Mouse (Mus musculus): ENCODE data around the gene Mindy4.

Mindy4 gene

DNA sequence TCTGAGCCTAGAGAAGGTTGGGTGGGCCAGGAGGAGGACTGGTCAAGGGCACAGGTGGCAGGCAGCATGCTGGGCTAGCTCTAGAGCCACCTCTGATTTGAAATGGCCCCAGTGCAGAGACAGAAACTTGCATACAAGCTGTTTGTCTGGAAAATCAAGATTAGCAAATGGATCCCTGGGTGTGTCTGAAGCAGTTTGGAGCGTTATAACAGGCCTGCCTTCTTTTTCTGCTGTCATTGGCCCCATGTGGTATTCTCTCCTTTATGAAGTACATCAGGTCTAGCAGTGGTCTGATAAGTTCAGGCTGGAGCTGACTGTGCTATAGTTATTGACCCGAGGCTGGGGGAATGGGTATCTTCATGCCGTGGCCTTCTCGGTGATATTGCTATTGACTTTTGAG is 110.7 kb downstream of the Mindy4 start:
- DNase-seq, result no peak

DNA sequence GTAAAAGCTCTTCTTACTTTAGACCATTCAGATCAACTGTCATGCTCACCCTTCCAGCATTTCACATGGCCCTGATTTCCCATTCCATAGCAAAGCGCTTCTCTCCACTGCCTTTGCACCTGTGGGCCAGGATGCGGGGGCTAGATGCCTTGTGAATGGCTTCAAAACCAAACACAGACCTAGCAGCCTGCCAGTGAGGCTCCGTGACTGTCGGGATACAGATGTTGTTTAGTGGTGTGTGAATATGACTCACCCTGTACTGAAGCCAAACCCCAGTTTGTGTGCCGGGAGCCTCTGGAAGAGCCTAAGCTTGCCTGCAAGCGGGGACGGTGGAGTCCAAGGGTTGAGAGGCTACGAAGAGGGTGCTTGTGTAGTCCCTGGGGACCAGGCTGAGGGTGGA is 111.4 kb downstream of the Mindy4 start:
- no peak for DNase-seq

DNA sequence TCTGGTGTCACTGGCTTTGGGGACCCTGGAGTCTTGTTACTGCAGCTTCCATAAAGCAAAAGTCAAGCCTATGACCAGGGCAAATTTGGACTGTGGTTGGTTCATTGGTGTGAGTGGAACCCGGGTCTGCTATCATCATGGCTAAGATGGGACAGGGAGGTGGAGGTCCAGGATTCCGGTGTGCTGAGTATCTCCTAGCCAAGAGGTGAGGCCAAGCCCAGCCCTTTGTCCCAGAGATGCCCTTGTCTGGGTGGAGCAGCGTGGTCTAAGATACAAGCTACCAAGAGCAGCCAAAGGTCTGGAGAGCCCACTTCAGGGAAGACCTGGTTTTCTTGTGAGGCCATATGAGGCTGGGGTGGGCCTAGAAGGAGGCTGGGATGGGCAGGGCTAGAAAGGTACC is 115.4 kb downstream of the Mindy4 start:
- no peak for DNase-seq

DNA sequence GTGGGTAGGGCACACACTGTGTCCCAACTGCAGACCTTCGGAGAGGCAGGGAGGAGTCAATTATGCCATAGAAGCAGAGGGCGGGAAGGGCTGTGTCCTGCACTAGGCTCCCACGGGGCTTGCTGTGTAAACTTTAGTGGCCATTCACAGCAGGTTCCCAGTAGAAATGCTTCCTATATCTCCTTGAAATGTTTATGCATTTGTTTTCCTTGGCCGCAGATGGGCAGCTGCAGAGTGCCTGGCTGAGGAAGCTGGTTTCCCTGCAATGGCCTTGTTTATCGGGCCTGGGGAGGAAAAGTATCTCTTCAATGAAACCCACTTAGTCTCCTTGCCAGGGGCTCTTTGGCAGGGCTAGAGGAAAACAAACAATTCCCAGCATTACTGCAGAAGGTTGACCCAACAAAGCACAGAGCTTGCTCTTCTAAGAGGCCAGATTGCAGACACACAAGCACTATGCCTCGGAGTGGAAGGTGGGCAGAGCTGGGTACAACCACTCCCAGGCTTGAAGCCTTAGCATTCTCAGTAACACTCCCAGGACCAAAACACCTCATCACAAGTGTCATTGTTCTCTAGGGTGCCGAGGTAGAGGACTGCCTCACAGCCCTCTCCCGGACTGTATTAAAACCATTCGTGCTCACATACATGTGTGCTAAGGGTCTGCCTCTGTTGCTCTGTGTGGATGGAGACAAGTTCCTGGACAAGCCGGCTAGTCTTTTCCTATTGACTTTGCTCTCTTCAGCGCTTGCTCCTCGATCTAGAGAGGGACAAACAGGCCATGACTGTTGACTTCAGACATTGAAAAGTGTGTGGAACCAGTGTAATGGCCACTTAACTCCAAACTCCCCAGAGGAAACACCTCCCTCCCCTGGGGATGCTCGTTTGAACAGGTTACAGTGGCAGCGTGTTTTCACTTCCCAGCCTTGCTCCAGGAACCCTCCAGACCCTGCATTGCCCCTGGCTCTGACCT is 116.7 kb downstream of the Mindy4 start:
- no peak for DNase-seq

DNA sequence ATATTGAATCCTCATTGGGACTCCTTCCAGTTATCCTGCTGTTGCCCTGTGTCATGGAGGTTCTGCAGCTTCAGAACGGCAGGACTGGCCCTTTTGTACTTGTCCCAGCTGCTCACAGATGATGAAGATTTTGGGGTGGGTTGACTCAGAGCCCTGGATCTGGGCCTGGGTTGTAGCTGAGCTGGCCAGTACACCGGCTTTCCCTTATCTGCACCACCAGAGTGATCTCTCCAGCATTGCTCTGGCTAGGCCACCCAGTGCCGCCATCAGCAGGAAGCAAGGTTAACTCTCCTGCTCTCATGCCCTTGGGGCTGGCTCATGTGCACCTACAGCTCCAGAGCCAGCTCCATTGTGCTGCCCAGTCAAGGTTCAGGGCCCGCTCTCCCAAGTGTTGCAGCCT is 117.7 kb downstream of the Mindy4 start:
- DNase-seq, result no peak

DNA sequence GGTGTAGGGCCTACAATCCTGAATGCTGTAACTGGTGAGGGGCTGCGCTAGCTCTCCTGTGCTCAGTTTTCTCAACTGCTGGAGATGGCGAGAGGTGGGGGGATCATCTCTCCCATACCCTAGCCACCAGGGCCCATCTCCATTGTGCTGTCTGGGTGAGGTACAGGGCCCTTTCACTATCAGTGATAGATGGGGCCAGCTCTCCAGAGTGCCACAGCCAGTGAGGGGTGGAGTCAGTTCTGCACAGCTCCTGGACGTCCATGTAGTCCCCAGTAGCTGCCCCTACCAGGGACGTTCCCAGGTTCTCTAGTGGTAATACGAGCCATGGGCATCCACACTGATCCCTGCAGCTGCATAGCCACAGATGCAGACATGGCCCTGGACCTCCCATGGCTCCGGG is 118.3 kb downstream of the Mindy4 start:
- no peak for DNase-seq

DNA sequence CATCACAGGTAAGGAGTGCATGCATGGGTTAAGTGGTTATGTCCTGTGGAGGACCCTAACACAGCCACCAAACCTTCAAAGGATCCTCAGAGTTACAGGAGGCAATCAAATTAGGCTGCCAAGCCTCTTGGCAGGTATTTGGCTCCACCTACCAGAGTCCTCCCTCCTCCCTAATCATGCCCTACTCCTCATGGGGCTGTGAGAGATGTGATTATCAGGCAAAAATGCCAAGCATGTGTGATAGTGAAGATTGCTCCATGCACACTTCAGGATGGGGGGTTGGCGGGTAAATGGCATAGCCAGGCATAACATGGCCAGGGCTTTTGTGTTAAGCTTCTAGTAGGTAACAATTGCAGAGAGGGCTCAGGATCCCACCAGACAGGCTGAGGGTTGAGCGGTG is 119.8 kb downstream of the Mindy4 start:
- no peak for DNase-seq

DNA sequence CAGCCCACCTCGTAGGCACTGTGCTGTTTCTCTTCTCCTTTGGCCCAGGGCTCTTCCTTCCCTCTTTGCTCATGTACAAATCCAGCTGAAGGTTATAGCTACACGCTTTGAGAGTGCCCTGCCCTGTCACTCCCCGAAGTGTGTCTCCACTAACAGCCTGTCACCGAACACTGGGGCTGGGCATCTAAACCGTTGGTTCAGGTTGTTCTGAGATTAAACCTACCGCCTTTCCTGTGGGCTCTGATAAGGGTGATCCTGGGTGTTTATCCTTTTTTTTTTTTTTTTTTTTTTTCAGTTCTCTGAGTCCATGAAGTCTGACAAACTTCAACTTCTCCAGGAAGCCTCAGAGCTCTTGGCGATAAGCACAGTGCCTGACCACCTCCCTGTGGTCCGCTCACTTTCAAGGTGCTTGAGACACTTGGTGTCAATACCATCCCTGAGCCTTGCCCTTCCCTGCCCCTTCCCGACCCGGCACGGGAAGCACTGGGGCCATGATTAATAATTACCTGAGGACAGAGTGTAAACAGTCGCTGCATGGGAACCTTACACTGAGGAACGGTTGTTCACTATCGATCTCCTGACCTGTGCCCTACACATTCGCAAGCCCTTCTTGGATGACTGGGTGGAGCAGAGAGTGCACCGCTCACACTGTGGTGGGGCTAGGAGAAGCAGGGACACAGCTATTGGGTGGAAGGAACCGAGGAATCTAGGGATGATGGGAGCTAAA is 120.9 kb downstream of the Mindy4 start:
- no peak for DNase-seq

DNA sequence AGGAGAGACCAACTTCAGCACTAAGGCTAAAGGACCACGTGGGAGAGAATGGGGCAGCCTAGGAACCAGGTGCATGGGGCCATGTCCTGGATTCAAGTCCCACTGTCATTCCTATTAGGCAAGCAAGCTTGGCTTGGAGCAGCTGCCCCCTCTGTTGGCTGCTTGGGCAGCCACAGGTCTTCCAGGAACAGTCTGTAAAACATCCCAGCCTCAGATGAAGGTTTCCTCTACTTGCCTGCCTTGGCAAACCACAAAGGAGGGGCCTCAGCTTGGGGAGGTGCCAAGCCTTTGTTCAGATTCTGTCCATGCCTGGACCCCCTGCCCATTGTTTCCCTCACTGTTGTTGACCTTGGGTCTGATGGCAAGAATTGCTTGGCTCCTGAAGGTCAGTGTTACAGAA is 121.6 kb downstream of the Mindy4 start:
- DNase-seq, result no peak

DNA sequence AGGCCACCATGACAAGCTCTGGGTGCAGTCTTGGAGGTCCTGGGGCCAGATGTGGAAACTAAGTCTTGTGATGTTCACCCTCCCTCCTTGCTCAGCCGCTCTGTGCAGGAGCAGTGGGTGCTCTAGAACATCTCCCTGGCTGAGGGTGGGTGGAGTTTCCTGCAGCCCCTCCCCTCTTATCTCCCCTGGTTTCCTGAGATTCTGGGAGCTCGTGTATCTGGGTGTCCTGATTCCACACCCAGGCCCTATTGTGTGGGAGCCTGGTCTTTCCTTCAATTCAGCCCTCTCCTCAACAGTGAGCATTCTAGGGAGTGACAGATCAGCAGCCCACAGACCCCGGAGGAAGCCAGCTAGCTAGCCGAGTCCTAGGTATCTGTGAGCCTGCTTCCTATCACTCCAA is 123.1 kb downstream of the Mindy4 start:
- DNase-seq, result no peak

DNA sequence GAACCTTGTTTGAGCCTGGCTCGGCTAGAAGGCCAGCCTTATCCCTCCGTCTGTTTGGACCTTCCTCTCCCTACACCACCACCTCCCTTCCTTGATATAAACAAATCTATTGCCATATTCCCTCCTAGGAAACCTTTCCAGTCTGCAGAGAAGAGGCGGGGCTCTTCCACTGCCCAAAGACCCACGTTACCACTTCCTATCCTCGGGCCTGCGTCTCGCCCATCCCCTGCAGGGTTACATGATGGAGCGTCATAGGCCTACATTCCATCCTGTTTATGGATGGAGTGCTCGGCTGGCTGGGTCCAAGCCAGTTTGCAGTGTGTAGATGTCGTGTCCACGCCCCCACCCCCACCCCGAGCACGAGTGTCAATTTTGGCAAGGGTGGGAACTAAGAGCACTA is 124.1 kb downstream of the Mindy4 start:
- no peak for DNase-seq

DNA sequence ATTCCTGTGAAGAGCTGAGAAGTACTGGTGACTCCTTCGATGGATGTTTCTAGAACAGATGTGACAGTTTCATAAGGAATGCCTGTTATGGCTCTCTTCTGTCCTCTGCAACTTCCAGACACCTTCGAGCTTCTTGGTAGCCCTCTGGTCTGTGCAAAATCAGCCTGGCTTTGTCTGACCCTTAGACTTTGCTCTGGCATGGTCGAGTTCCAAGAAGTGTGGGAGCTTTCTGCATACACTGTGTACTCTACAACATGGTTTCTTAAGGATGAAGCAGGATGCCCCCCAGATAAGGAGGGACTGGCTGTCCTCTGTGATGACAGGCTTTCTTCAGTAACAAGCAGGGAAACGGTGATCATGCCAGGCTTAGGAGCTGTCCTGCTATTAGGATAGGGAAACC is 125.0 kb downstream of the Mindy4 start:
- DNase-seq, result no peak

DNA sequence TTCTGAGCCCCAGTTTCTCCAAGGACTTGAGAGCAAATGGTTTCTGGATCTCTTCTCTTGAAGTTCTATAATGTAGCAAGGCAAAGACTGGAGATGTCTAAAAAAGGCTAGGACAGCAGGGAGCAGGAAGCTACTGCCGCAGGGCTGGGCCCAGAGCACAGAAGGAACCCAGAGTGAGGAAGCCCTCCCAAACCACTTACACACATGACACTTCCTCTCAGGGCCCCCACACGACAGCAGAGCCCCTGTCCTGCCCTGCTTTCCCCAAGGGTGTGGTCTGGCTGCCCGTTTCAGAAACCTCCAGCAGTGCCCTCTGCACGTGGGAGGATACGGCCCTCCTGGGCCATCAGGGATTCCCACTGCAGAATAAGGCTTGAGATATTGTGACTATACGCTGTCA is 128.1 kb downstream of the Mindy4 start:
- no peak for DNase-seq

DNA sequence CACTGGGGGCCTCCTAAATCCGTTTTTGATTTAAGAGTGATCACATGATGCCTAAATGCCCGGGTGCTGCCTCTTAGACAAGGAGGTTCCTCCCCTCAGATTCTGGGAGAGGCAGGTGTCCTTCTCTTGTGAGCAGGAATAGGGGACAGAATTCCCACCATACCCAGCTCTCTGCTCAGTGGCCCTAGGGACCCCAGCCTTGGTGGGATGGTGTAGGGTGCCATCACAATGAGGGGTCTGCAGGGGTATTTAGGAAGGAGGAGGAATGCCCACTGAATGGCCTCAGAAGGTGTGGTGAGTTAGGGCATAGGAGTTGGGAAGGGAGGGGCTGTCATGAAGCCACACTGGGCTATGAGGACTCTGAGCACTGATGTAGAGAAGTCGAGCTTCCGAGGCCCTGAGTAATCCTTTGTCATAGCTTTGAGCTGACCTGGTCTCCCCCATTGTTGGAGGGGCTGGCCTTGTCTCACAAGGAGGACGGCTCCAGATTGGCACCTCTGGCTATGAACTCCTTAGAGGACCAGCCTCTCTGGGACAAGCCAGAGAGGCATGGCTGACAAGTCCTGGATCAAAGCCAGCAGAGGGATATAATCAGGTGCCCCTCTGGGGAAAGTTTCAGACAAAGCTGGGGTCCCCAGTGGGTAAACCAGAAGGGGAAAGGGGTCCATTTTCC is 129.1 kb downstream of the Mindy4 start:
- DNase-seq, result no peak

DNA sequence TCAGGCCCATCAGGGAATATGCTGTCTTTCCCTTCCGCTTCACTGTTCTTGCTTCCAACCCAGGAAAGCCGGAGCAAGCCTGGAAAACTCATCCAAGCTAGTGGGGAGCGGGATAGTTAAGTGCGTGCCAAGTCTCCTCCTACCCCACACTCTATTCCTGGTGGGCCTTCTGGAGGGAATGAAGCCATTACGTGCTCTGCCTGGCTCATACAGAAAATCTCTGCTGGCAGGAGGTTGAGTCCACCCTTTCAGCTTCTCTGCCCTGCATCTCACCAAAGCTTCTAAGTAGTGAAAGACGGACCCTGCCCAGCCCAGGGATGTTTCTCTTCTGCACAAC is 129.6 kb downstream of the Mindy4 start:
- DNase-seq, result no peak

DNA sequence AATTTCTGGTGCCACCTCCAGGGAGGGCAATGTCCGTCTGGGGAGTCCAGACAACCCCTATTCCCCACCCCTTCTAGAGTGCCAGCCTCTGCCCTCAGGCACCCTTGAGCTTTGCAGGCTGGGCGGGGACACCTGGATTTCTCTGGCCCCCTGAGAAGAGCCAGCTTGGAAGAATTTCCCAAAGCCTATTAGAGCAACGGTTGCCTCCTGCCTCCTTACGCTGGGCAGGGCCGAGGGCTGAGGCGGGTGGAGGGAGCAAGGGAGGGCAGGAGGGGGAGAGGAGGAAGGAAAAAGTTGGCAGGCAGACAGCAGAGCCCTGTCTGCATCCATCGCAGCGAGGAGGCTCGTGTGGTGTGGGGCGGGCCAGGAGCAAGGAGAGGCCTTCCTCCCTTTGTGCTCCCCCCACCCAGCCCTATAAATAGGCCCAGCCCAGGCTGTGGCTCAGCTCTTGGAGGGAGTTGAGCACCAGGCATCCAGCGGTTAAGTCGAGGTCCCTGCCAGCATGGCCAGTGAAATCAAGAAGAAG is 132.9 kb downstream of the Mindy4 start, which contains the start of gene Aqp1:
TSS of gene Aqp1 (plus strand) at position 444 of the 526 bp plus-strand sequence.
- DNase-seq, result peak; percentile 45 to 49

DNA sequence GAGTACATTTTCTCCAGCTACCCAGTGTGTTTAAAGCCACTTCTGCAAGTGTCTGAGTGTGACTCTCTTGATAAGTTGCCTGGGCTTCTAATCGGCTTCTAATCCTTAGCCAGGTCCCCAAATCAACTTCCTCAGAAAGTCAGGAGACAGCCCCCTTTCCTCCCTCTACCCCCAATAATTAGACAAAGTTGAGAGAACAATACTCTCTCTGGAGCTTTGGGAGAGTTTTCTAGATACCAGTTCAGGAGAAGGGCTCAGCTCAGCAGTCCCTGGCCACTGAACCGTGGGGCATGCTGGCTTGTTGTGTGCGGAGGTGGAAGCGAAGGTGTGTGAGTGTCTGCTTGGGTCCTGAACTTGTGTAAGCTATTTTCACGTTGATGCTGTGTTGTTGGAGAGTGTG is 134.1 kb downstream of the Mindy4 start:
- DNase-seq, result no peak

DNA sequence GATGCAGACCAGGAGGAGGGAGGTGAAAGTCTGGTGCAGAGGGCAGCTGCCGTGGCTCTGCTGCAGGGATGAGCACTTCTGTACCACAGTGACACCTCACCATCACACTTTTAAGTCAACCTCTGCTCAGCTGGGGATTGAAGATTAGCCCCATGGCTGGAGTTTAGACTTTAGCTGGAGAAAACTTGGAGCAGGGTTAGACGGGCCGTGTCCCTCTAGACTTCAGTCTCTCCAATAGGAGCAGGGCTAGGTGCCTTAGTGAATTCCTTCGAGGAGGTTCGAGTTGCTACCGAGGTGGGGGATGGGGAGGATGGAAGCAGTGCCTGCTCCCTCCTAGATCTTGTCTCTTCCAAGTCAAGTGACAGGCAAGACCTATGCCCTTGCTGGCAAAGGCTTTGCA is 134.9 kb downstream of the Mindy4 start:
- DNase-seq, result no peak

DNA sequence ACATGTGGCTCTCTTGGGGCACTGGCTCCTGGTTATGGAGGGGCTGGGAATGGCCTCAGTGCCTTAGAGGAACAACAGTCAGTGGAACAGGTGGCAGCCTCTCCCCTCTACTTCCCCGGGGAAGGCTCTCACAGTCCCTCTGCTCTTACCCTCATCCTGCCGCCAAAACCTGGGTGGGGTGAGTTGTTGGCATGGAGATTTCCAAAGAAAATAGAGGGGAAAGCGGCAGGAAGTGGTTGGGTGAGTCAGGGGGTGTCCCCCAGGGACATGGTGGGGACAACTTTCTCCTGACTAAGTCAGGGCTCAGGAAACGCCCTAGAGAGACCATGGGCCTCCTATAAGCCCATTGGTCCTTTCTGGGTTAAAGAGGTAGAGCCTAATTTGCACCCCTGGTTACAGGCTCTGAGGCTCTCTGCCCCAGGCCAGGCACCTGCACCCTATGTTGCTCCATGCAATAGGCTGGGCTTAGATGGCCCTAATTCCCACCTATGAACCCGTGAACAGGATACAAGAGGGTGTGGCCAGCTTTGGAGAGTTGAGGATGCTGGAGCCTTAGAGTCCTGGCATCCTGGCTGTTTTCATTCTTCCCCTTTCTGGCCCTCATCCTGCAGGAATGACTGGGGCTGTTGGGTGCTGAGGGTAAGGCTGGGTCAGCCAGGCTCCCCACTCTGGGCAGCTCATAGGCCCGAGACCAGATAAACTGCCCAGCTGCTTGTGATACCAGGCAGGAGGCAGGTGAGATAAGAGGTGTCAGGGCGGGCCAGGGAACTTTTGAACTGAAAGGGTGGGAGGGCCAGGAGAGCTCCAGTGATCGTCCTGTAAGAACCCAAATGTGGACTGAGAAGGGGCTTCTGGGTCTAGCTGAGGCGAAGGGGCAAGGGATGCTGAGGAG is 136.0 kb downstream of the Mindy4 start:
- DNase-seq, result no peak

DNA sequence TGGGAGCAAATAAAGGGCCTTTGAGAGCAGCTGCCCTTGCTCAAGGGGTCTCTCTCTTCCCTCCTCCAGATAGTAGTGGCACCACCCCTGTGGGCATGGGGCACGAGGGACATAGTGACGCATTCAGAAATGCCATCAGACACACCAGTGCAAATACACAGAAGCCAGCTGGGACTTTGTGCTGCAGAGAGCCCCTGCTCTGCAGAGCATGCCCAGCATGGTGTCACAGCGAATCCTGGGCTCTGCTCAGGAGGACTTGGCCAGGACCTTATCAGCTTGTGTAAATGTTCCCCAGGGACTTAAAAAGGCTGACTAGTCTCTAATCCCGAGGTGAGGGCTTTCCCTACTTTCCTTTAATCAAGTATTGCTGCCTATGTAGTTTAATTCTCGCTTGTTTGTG is 138.5 kb downstream of the Mindy4 start:
- DNase-seq, result no peak

DNA sequence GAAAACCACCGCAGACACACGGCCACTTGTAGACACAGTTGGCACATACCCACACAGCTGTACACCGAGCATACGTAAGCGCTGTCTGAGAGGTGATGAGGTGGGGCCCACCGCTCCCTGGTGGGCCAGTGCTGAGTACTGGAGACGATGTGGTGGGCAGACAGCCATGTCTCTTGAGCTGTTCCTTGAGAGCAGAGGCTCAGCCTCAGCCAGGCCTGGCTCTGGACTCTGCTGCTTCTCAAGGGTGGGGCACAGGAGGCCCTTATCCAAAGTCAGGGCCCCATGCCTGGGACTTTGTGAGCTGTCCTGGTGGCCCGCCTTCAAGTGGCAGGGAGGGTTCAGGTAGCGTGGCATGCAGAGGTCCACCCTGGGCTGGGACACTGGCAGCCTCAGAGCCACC is 139.1 kb downstream of the Mindy4 start:
- DNase-seq, result no peak

DNA sequence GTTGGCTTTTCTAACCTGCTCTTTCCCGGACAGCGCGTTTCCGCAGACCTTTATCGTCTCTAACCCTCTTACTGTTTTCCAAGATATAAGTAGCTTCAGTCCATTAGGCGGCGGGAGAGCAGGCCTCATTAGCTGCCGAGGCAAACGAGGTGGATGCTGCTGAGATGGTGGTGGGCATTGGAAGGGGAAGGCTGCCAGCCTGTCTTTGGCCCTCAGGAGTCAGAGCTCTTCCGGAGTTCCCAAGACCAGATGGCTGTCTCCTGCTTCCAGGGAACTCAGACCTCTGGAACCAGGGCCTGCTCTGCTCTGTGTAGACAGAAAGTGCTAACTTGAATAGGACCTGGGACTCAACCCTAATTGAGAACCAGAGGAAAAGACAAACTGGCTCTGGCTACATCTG is 140.3 kb downstream of the Mindy4 start:
- peak; percentile 22 to 34 for DNase-seq
